Mouse (Mus musculus): ENCODE measurements at regions not wholly inside any gene's neighbourhood (a gene's known extent, or its start where the extent isn't known, plus 50 kb on each side); places are given as distances from the start of the nearest gene placed in this dataset.

DNA sequence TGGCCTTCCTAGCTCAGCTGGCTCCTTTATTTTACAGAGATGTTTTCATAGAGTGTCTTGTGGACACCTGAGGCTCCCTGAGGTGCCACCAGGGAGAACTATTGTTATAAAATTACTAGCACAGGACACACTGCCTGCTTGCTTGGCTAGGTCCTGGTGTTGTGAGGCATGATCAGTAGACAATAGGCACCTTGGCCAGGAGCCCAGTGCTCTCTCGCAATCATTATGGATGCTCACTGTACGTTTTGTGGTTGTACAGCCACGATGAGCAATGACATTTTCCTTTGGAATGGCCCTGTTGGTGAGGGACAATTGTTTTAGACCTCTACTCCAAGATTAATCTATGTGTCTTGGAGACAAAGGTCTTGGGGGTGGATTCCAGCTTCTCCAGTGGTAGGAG lies 83.3 kb upstream of the Id2 start:
- TF ChIP-seq CTCF (conservative IDR thresholded peaks at IDR 0.05 in 1 of 2, IDR thresholded peaks at IDR 0.05 in 1 of 2; ENCODE audit: low read depth in 2 of 2, low read length in 2 of 2) (no peak), EP300 (IDR thresholded peaks at IDR 0.05; ENCODE audit: low read length) (no peak)
